In genomic region chr2:147360401-147360800, GRCm38 (mm10) we compare ENCODE assay signal across 24 mouse cellular contexts. TPM values are rescaled to one million over a fixed set of nuclear protein-coding genes. Genes with fewer than 3 reads are reported as not detected.
DNase-seq lines count a peak whose midpoint lies in the region; ATAC-seq lines count a peak whose summit lies in the region.
"Had no signal": no experiment of that assay in that cellular context is flagged by ENCODE, and none has a peak within 500 bp of the region (broad histone marks: within the 10 kb centered on the region; RNA-seq: fewer than 3 reads in every experiment).

No protein-coding gene starts in this region.

- WGBS in hindbrain, embryonic 11.5 days: 3% methylated on average over 7 of the region's 7 CpGs
- WGBS in hindbrain, embryonic 14.5 days: 2% methylated on average over 7 of the region's 7 CpGs
- WGBS in embryonic facial prominence, embryonic 14.5 days: 9% methylated on average over 7 of the region's 7 CpGs

- no peaks in the 10 kb centered on the region for H3K36me3 ChIP-seq in hindbrain, embryonic 11.5 days (ENCODE audit: control insufficient read depth, insufficient read depth, low read length)
- H3K36me3 ChIP-seq in hindbrain, embryonic 14.5 days (replicated peaks; ENCODE audit: control insufficient read depth, insufficient read depth): no peaks in the 10 kb centered on the region
- H3K36me3 ChIP-seq in embryonic facial prominence, embryonic 14.5 days (ENCODE audit: control insufficient read depth, insufficient read depth, low read length): no peaks in the 10 kb centered on the region
- H3K36me3 ChIP-seq: forebrain, embryonic 15.5 days; G1E had no signal

- peak; percentile 29 for DNase-seq in embryo, embryonic 10.5 days (ENCODE audit: low spot score)
- DNase-seq in embryo, embryonic 10 days (ENCODE audit: low spot score): no peak
- peak; percentile 39 for DNase-seq in hindbrain, embryonic 11.5 days (ENCODE audit: low spot score)
- no peak for DNase-seq in hindbrain, embryonic 14.5 days (ENCODE audit: low spot score)
- DNase-seq in retina, embryonic 14.5 days (ENCODE audit: low spot score): peak; percentile 11
- DNase-seq in retina, postnatal 1 day: no peak
- no peak for DNase-seq in embryonic facial prominence, embryonic 14.5 days (ENCODE audit: low spot score)
- DNase-seq: adrenal gland, adult 8-10 months; adrenal gland, postnatal 14 days; adrenal gland, postnatal 36 days; B cell, adult 2 months; cerebellum, adult 11-12 months; cerebellum, adult 2 months; cerebellum, adult 9-10 months; cerebellum, postnatal 25 days had no signal

- H3K4me1 ChIP-seq in hindbrain, embryonic 11.5 days (replicated peaks; ENCODE audit: control insufficient read depth, insufficient read depth, low read length): 0 out of 2 replicates have a peak, but pooled peaks cover 3% of the 10 kb centered on the region
- H3K4me1 ChIP-seq in hindbrain, embryonic 14.5 days (replicated peaks; ENCODE audit: control insufficient read depth, insufficient read depth, low read length): no peaks in the 10 kb centered on the region
- H3K4me1 ChIP-seq in embryonic facial prominence, embryonic 14.5 days (ENCODE audit: control insufficient read depth, insufficient read depth, low read length): peaks cover 3% of the 10 kb centered on the region; the same call in 1 of the 2 replicates

- H3K27ac ChIP-seq in hindbrain, embryonic 11.5 days (ENCODE audit: low read depth, low read length): no peak overlapping the region
- no peak overlapping the region for H3K27ac ChIP-seq in hindbrain, embryonic 14.5 days
- H3K27ac ChIP-seq in embryonic facial prominence, embryonic 14.5 days (replicated peaks; ENCODE audit: low read depth, low read length): no peak overlapping the region
- H3K27ac ChIP-seq: forebrain, embryonic 13.5 days; forebrain, embryonic 15.5 days had no signal

- H3K9me3 ChIP-seq in hindbrain, embryonic 11.5 days (ENCODE audit: control insufficient read depth, low read length): no peaks in the 10 kb centered on the region
- H3K9me3 ChIP-seq in hindbrain, embryonic 14.5 days (ENCODE audit: control insufficient read depth, low read length): no peaks in the 10 kb centered on the region
- H3K9me3 ChIP-seq in embryonic facial prominence, embryonic 14.5 days (ENCODE audit: control insufficient read depth, low read length): no peaks in the 10 kb centered on the region
- H3K9me3 ChIP-seq: forebrain, embryonic 13.5 days; forebrain, embryonic 15.5 days had no signal

- H3K9ac ChIP-seq in hindbrain, embryonic 11.5 days (ENCODE audit: low read depth, low read length): no peak overlapping the region
- H3K9ac ChIP-seq in hindbrain, embryonic 14.5 days: no peak overlapping the region
- no peak overlapping the region for H3K9ac ChIP-seq in embryonic facial prominence, embryonic 14.5 days (ENCODE audit: low read depth, low read length)
- H3K9ac ChIP-seq: forebrain, embryonic 13.5 days; forebrain, embryonic 15.5 days; forebrain, postnatal 0 days had no signal

- peaks cover 93% of the 10 kb centered on the region for H3K27me3 ChIP-seq in hindbrain, embryonic 11.5 days (ENCODE audit: control insufficient read depth, insufficient read depth, low read length)
- H3K27me3 ChIP-seq in hindbrain, embryonic 14.5 days (ENCODE audit: control insufficient read depth, insufficient read depth, low read length): peaks cover 99% of the 10 kb centered on the region
- H3K27me3 ChIP-seq in embryonic facial prominence, embryonic 14.5 days (replicated peaks; ENCODE audit: control insufficient read depth, insufficient read depth, low read length): peaks cover 96% of the 10 kb centered on the region

- ATAC-seq in hindbrain, embryonic 11.5 days (ENCODE audit: low FRiP score): no peak
- ATAC-seq in hindbrain, embryonic 14.5 days (ENCODE audit: low FRiP score): no peak
- ATAC-seq in embryonic facial prominence, embryonic 14.5 days (ENCODE audit: low read depth): no peak
- no peak for ATAC-seq in cerebellum, adult (ENCODE audit: insufficient number of reproducible peaks, low FRiP score, low TSS enrichment)
- ATAC-seq: activated CD4-positive, CD25-positive, alpha-beta regulatory T cell, adult 4 months; CD4-positive, CD25-positive, alpha-beta regulatory T cell, adult 4 months; forebrain, embryonic 13.5 days; forebrain, embryonic 15.5 days; forebrain, postnatal 0 days; Patski had no signal

- no peak overlapping the region for H3K4me2 ChIP-seq in hindbrain, embryonic 11.5 days (replicated peaks; ENCODE audit: low read depth, low read length)
- no peak overlapping the region for H3K4me2 ChIP-seq in hindbrain, embryonic 14.5 days (replicated peaks)
- H3K4me2 ChIP-seq in embryonic facial prominence, embryonic 14.5 days (ENCODE audit: low read depth, low read length): peak overlapping the region; percentile 40; the same call in 1 of the 2 replicates
- H3K4me2 ChIP-seq: forebrain, embryonic 13.5 days; forebrain, embryonic 15.5 days had no signal

- no peak overlapping the region for H3K4me3 ChIP-seq in hindbrain, embryonic 11.5 days (ENCODE audit: low read depth, low read length)
- H3K4me3 ChIP-seq in hindbrain, embryonic 14.5 days (replicated peaks; ENCODE audit: low read length): no peak overlapping the region
- peak overlapping the region; percentile 16; the same call in 1 of the 2 replicates for H3K4me3 ChIP-seq in embryonic facial prominence, embryonic 14.5 days (ENCODE audit: low read depth, low read length)
- H3K4me3 ChIP-seq: forebrain, embryonic 13.5 days; forebrain, embryonic 15.5 days had no signal

RNA-seq across cellular contexts. Expression of gene Pax1, which starts 1.3 kb away (rescaled TPM):
- polyA plus RNA-seq in hindbrain, embryonic 11.5 days (2014; fragmentation: Nextera tagmentation; extraction: Ambion mirVana): 1.9 and 2.5 TPM in 2 replicates
- polyA plus RNA-seq in hindbrain, embryonic 14.5 days (2014; fragmentation: Nextera tagmentation; extraction: Ambion mirVana): not detected in 2 replicates
- polyA plus RNA-seq in embryonic facial prominence, embryonic 14.5 days (2014; fragmentation: Nextera tagmentation; extraction: Ambion mirVana): 7.3 and 9.3 TPM in 2 replicates
- polyA plus RNA-seq: activated CD4-positive, CD25-positive, alpha-beta regulatory T cell, adult 4 months; CD4-positive, CD25-positive, alpha-beta regulatory T cell, adult 4 months; cortical plate, adult 2 months; forebrain, embryonic 13.5 days; forebrain, embryonic 15.5 days; forebrain, postnatal 0 days; G1E; Patski had no signal

Comparison
In these comparisons a context has a peak if more than half of its experiments do, and no peak if none do; other contexts are left out.
1. DNase-seq: peak in embryo, embryonic 10.5 days (single experiment), hindbrain, embryonic 11.5 days (single experiment) and retina, embryonic 14.5 days (single experiment); none in embryo, embryonic 10 days (single experiment), hindbrain, embryonic 14.5 days (single experiment), retina, postnatal 1 day (single experiment) and embryonic facial prominence, embryonic 14.5 days (single experiment).